Mouse (Mus musculus): ENCODE data around the gene Wwc1. TPM values are rescaled to one million over a fixed set of nuclear protein-coding genes. Genes with fewer than 3 reads are reported as not detected.

Gene Wwc1
- polyA plus RNA-seq, 1 experiment from 2014 or later, result 6.5 TPM

DNA sequence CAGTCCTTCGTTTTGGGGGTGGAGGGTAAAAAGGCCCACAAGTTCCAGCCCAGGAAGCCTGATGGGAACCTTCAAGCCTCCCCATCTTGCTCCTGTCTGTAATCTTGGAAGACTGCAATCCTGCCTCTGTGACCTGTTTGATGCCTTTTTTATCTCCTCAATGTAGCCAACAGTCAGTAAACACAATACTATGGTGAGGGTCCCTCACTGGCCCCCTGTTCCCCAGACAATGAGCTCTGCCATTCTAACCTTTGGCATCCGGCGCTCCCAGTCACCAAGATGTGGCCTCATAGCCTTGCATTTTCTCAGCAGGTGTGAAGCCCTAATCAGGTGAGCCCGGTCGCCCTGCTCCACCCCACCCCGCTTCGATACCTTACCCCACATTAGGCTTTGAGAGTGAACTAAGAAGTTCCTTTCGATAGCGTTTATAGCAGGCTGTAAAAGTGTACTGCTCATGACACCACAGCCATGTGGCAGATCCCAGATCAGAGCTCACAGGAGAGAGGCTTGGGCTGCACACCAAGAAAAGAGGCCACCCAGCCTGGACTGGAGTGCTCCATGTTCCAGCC lies 16.3 kb downstream of the Wwc1 start:
- Histone ChIP-seq H3K27me3 (ENCODE audit: control insufficient read depth, insufficient read depth, low read length) (no peaks in the 10 kb centered on the region), H3K4me3 (ENCODE audit: low read depth, low read length) (no peak overlapping the region), H3K27ac (ENCODE audit: low read depth, low read length) (no peak overlapping the region), H3K36me3 (ENCODE audit: control insufficient read depth, insufficient read depth, low read length) (no peaks in the 10 kb centered on the region), H3K4me2 (ENCODE audit: low read depth) (no peak overlapping the region), H3K9ac (ENCODE audit: low read length) (no peak overlapping the region), H3K4me1 (ENCODE audit: control insufficient read depth, insufficient read depth, low read length) (no peaks in the 10 kb centered on the region), H3K9me3 (ENCODE audit: control insufficient read depth, low read length) (no peaks in the 10 kb centered on the region)
- ATAC-seq (ENCODE audit: insufficient read depth, low FRiP score, low TSS enrichment), result no peak
- WGBS, result 62% methylated on average over 9 of the region's 9 CpGs
- DNase-seq (ENCODE audit: low spot score), result no peak

DNA sequence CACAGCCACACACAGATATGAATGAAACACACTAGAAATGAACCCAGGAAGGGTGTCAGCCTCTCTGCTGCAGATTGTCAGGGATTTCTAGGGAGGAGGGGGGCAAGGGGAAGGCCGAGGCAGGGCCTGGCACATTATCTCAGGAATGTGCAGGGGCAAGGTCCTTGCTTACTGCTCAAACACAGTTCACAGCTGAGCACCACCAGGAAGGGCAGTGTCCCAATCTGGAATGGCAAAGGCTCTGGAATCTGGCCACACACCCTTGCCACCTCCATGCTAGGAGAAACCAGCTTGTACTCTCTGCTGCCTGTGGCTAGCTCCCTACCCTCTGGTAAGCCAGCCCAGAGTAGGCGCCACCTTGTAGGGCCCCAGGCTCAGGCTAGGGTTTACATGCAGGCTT lies 16.8 kb downstream of the Wwc1 start:
- Histone ChIP-seq H3K27me3 (ENCODE audit: control insufficient read depth, insufficient read depth, low read length) (no peaks in the 10 kb centered on the region), H3K4me1 (ENCODE audit: control insufficient read depth, insufficient read depth, low read length) (no peaks in the 10 kb centered on the region), H3K27ac (ENCODE audit: low read depth, low read length) (no peak overlapping the region), H3K36me3 (ENCODE audit: control insufficient read depth, insufficient read depth, low read length) (no peaks in the 10 kb centered on the region), H3K4me2 (ENCODE audit: low read depth) (no peak overlapping the region), H3K9me3 (ENCODE audit: control insufficient read depth, low read length) (no peaks in the 10 kb centered on the region), H3K9ac (ENCODE audit: low read length) (no peak overlapping the region), H3K4me3 (ENCODE audit: low read depth, low read length) (no peak overlapping the region)
- WGBS, result 73% methylated on average over 2 of the region's 2 CpGs
- DNase-seq (ENCODE audit: low spot score), result no peak
- ATAC-seq (ENCODE audit: insufficient read depth, low FRiP score, low TSS enrichment), result no peak

DNA sequence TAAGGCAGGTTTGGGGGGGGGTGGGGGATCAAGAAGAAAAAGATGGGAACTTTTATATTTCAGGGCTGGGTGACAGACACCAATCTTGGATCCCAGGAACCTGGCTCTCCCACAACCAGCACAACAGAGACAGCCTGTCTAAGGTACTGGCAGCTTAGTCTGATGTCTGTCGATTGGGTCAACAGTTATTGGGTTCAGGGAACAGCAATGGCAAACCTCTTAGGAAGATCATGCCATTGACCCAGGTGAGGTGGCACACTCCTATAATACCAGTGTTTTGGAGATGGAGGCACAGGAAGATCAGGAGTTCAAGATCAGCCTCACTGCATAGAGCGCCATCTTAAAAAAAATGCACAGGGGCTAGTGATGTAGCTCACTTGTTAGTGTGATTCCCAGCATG lies 17.9 kb downstream of the Wwc1 start:
- H3K27ac ChIP-seq (ENCODE audit: low read depth, low read length), result no peak overlapping the region
- H3K4me3 ChIP-seq (ENCODE audit: low read depth, low read length), result no peak overlapping the region
- no peaks in the 10 kb centered on the region for H3K27me3 ChIP-seq (ENCODE audit: control insufficient read depth, insufficient read depth, low read length)
- H3K9me3 ChIP-seq (ENCODE audit: control insufficient read depth, low read length), result no peaks in the 10 kb centered on the region
- no peak for ATAC-seq (ENCODE audit: insufficient read depth, low FRiP score, low TSS enrichment)
- H3K4me2 ChIP-seq (ENCODE audit: low read depth), result no peak overlapping the region
- WGBS, result 88% methylated on average over 2 of the region's 2 CpGs
- H3K36me3 ChIP-seq (ENCODE audit: control insufficient read depth, insufficient read depth, low read length), result no peaks in the 10 kb centered on the region
- DNase-seq (ENCODE audit: low spot score), result no peak
- H3K9ac ChIP-seq (ENCODE audit: low read length), result no peak overlapping the region
- no peaks in the 10 kb centered on the region for H3K4me1 ChIP-seq (ENCODE audit: control insufficient read depth, insufficient read depth, low read length)

GRCm38 (mm10) chr11:35959270-35959669 lies 21.1 kb downstream of the Wwc1 start:
- no peaks in the 10 kb centered on the region for H3K4me1 ChIP-seq (ENCODE audit: control insufficient read depth, insufficient read depth, low read length)
- H3K27ac ChIP-seq (ENCODE audit: low read depth, low read length), result no peak overlapping the region
- H3K4me2 ChIP-seq (ENCODE audit: low read depth), result no peak overlapping the region

DNA sequence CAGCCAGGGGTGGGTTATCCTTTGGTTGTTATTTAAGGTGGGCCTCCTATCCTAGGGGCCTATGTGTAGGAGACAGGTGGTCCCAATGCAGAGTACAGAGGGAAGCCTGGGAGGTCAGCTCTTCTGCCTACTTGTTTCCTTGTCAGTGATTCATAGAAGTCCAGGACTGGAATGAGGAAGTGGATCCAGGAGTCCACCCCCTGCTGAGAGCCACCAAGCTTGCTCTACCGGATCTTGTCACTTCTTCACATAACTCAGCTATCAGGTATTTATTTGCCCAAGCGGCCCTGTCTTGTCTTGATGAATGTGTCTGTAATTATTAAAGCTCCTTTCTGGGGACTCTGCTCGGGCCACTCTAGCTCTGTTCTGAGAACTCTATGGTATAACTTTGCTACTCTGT lies 24.8 kb downstream of the Wwc1 start:
- Histone ChIP-seq H3K27ac (ENCODE audit: low read depth, low read length) (no peak overlapping the region), H3K9me3 (ENCODE audit: control insufficient read depth, low read length) (no peaks in the 10 kb centered on the region), H3K27me3 (ENCODE audit: control insufficient read depth, insufficient read depth, low read length) (no peaks in the 10 kb centered on the region), H3K4me3 (ENCODE audit: low read depth, low read length) (no peak overlapping the region), H3K4me1 (ENCODE audit: control insufficient read depth, insufficient read depth, low read length) (no peaks in the 10 kb centered on the region), H3K9ac (ENCODE audit: low read length) (no peak overlapping the region), H3K36me3 (ENCODE audit: control insufficient read depth, insufficient read depth, low read length) (no peaks in the 10 kb centered on the region), H3K4me2 (ENCODE audit: low read depth) (no peak overlapping the region)
- 63% methylated on average over 3 of the region's 3 CpGs for WGBS
- no peak for ATAC-seq (ENCODE audit: insufficient read depth, low FRiP score, low TSS enrichment)
- no peak for DNase-seq (ENCODE audit: low spot score)

More at GRCm38 (mm10) chr11:35959270-35959669, 21.1 kb downstream of the Wwc1 start:
- ATAC-seq (ENCODE audit: insufficient read depth, low FRiP score, low TSS enrichment), result no peak
- no peaks in the 10 kb centered on the region for H3K27me3 ChIP-seq (ENCODE audit: control insufficient read depth, insufficient read depth, low read length)
- no peak overlapping the region for H3K9ac ChIP-seq (ENCODE audit: low read length)
- WGBS, result 91% methylated on average over 3 of the region's 3 CpGs
- no peaks in the 10 kb centered on the region for H3K36me3 ChIP-seq (ENCODE audit: control insufficient read depth, insufficient read depth, low read length)
- H3K9me3 ChIP-seq (ENCODE audit: control insufficient read depth, low read length), result no peaks in the 10 kb centered on the region
- no peak overlapping the region for H3K4me3 ChIP-seq (ENCODE audit: low read depth, low read length)
- DNase-seq (ENCODE audit: low spot score), result no peak

GRCm38 (mm10) chr11:35953179-35953578 lies 27.1 kb downstream of the Wwc1 start:
- 94% methylated on average over 4 of the region's 4 CpGs for WGBS
- no peak for ATAC-seq (ENCODE audit: insufficient read depth, low FRiP score, low TSS enrichment)

GRCm38 (mm10) chr11:35951727-35952065 lies 28.6 kb downstream of the Wwc1 start:
- ATAC-seq (ENCODE audit: insufficient read depth, low FRiP score, low TSS enrichment) (no peak), DNase-seq (ENCODE audit: low spot score) (no peak)
- no peak overlapping the region for H3K4me3 ChIP-seq (ENCODE audit: low read depth, low read length)
- H3K36me3 ChIP-seq (ENCODE audit: control insufficient read depth, insufficient read depth, low read length), result no peaks in the 10 kb centered on the region
- H3K4me2 ChIP-seq (ENCODE audit: low read depth), result no peak overlapping the region
- H3K27me3 ChIP-seq (ENCODE audit: control insufficient read depth, insufficient read depth, low read length), result no peaks in the 10 kb centered on the region
- no peak overlapping the region for H3K9ac ChIP-seq (ENCODE audit: low read length)
- H3K4me1 ChIP-seq (ENCODE audit: control insufficient read depth, insufficient read depth, low read length), result no peaks in the 10 kb centered on the region
- no peak overlapping the region for H3K27ac ChIP-seq (ENCODE audit: low read depth, low read length)
- 47% methylated on average over 4 of the region's 4 CpGs for WGBS
- no peaks in the 10 kb centered on the region for H3K9me3 ChIP-seq (ENCODE audit: control insufficient read depth, low read length)

More at GRCm38 (mm10) chr11:35953179-35953578, 27.1 kb downstream of the Wwc1 start:
- no peaks in the 10 kb centered on the region for H3K36me3 ChIP-seq (ENCODE audit: control insufficient read depth, insufficient read depth, low read length)
- no peaks in the 10 kb centered on the region for H3K4me1 ChIP-seq (ENCODE audit: control insufficient read depth, insufficient read depth, low read length)
- no peak overlapping the region for H3K27ac ChIP-seq (ENCODE audit: low read depth, low read length)
- H3K27me3 ChIP-seq (ENCODE audit: control insufficient read depth, insufficient read depth, low read length), result no peaks in the 10 kb centered on the region
- no peak for DNase-seq (ENCODE audit: low spot score)
- H3K9ac ChIP-seq (ENCODE audit: low read length), result no peak overlapping the region
- no peak overlapping the region for H3K4me3 ChIP-seq (ENCODE audit: low read depth, low read length)
- H3K9me3 ChIP-seq (ENCODE audit: control insufficient read depth, low read length), result no peaks in the 10 kb centered on the region
- no peak overlapping the region for H3K4me2 ChIP-seq (ENCODE audit: low read depth)

DNA sequence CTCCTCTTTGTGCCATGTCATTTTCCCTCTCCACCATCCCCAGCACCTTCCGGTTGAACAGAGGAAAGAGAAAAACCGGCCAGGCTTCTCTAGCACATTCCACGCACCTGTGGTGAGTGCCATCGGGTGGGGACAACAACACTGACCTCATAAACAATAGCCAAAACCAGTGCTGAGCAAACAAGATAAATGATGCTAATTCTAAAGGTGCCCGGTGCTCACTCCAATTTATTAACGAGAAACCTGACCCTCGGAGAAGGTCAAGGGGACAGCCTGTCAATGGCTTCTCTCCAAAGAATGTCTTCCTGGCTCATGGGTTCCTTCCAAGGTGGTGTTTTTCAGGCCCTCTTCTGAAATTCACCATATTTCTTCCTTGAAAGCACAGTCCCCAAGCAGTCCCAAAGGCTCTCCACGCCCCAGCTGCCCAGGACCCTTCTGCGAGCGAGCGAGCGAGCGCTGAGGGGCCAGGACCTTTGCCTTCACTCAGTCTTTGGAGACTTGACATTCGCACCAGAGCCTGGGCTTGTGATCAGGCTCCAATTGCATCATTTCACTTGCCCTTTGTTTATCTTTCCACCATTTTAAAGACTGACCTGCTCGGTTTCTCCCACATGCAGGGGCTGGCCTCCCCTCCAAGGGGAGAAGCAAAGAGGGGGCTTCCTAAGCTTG lies 29.1 kb downstream of the Wwc1 start:
- DNase-seq (ENCODE audit: low spot score) (no peak), ATAC-seq (ENCODE audit: insufficient read depth, low FRiP score, low TSS enrichment) (no peak)
- 83% methylated on average over 15 of the region's 15 CpGs for WGBS
- H3K27ac ChIP-seq (ENCODE audit: low read depth, low read length), result no peak overlapping the region
- H3K4me2 ChIP-seq (ENCODE audit: low read depth), result no peak overlapping the region
- no peaks in the 10 kb centered on the region for H3K9me3 ChIP-seq (ENCODE audit: control insufficient read depth, low read length)
- no peak overlapping the region for H3K9ac ChIP-seq (ENCODE audit: low read length)
- H3K36me3 ChIP-seq (ENCODE audit: control insufficient read depth, insufficient read depth, low read length), result no peaks in the 10 kb centered on the region
- no peaks in the 10 kb centered on the region for H3K27me3 ChIP-seq (ENCODE audit: control insufficient read depth, insufficient read depth, low read length)
- H3K4me1 ChIP-seq (ENCODE audit: control insufficient read depth, insufficient read depth, low read length), result no peaks in the 10 kb centered on the region
- H3K4me3 ChIP-seq (ENCODE audit: low read depth, low read length), result no peak overlapping the region

GRCm38 (mm10) chr11:35950466-35950865 lies 29.9 kb downstream of the Wwc1 start:
- H3K9me3 ChIP-seq (ENCODE audit: control insufficient read depth, low read length), result no peaks in the 10 kb centered on the region
- no peaks in the 10 kb centered on the region for H3K36me3 ChIP-seq (ENCODE audit: control insufficient read depth, insufficient read depth, low read length)
- H3K4me1 ChIP-seq (ENCODE audit: control insufficient read depth, insufficient read depth, low read length), result no peaks in the 10 kb centered on the region
- H3K4me3 ChIP-seq (ENCODE audit: low read depth, low read length), result no peak overlapping the region
- H3K9ac ChIP-seq (ENCODE audit: low read length), result no peak overlapping the region
- no peaks in the 10 kb centered on the region for H3K27me3 ChIP-seq (ENCODE audit: control insufficient read depth, insufficient read depth, low read length)
- no peak overlapping the region for H3K4me2 ChIP-seq (ENCODE audit: low read depth)
- ATAC-seq (ENCODE audit: insufficient read depth, low FRiP score, low TSS enrichment), result no peak
- no peak overlapping the region for H3K27ac ChIP-seq (ENCODE audit: low read depth, low read length)
- no peak for DNase-seq (ENCODE audit: low spot score)
- WGBS, result 87% methylated on average over 7 of the region's 7 CpGs
